Mouse (Mus musculus) midbrain, embryonic 15.5 days (tissue): Measurements from ENCODE around the gene Gm49361. TPM values are rescaled to one million over a fixed set of nuclear protein-coding genes. Genes with fewer than 3 reads are reported as not detected.

ENCODE experiments used
- ATAC-seq: fragments of 200-750 bp; cut with Nextera tagmentation; replicated peaks from 2 replicates; pipeline ENCODE4 v1.8.0; 2017; ENCODE audit warnings: moderate TSS enrichment
- H3K27ac ChIP-seq: fragments of 300-500 bp; sonication (generic); 2 replicates; pipeline ENCODE4 v1.5.1; 2015; ENCODE audit warnings: mild to moderate bottlenecking, inconsistent platforms
- H3K27me3 ChIP-seq: fragments of 300-500 bp; sonication (generic); replicated peaks from 2 replicates; pipeline ENCODE4 v1.6.1; 2015; ENCODE audit warnings: inconsistent platforms
- H3K36me3 ChIP-seq: fragments of 300-500 bp; sonication (generic); replicated peaks from 2 replicates; pipeline ENCODE4 v1.6.1; 2015; ENCODE audit warnings: inconsistent platforms
- H3K4me1 ChIP-seq: fragments of 300-500 bp; sonication (generic); 2 replicates; pipeline ENCODE4 v1.6.1; 2015; ENCODE audit warnings: inconsistent platforms
- H3K4me2 ChIP-seq: fragments of 300-500 bp; sonication (generic); 2 replicates; pipeline ENCODE4 v1.6.1; 2015; ENCODE audit warnings: inconsistent platforms, mild to moderate bottlenecking, moderate library complexity
- H3K4me3 ChIP-seq: fragments of 300-500 bp; sonication (generic); 2 replicates; pipeline ENCODE4 v1.5.1; 2015; ENCODE audit warnings: mild to moderate bottlenecking, inconsistent platforms
- H3K9ac ChIP-seq: fragments of 300-500 bp; sonication (generic); 2 replicates; pipeline ENCODE4 v1.6.1; 2015; ENCODE audit warnings: mild to moderate bottlenecking, inconsistent platforms
- H3K9me3 ChIP-seq: fragments of 300-500 bp; sonication (generic); 2 replicates; pipeline ENCODE4 v1.6.1; 2016; ENCODE audit warnings: inconsistent platforms
- WGBS: fragments of 180-500 bp; shearing (Covaris S2); methylation state at CpG from one replicate; pipeline ENCODE4 v1.1.7; 2015; ENCODE audit warnings: mixed read lengths; 5-methylcytosine and 5-hydroxymethylcytosine counted together
- polyA plus RNA-seq: library from polyadenylated mRNA; unstranded; fragments of >200 nt; fragmentation: Nextera tagmentation; extraction: Ambion mirVana; gene quantifications from 2 replicates; pipeline ENCODE4 v1.2.1, GENCODE M21; 2015

Gene Gm49361
- polyA plus RNA-seq, 1 experiment from 2014 or later, result not detected

GRCm38 (mm10) chr14:57646155-57646554, 99.7 kb downstream of the Gm49361 start:
- Histone ChIP-seq H3K9me3 (no peaks in the 10 kb centered on the region), H3K36me3 (no peaks in the 10 kb centered on the region), H3K27ac (no peak overlapping the region), H3K27me3 (no peaks in the 10 kb centered on the region), H3K4me2 (no peak overlapping the region), H3K9ac (no peak overlapping the region), H3K4me1 (no peaks in the 10 kb centered on the region), H3K4me3 (no peak overlapping the region)
- 97% methylated on average over 4 of the region's 4 CpGs for WGBS
- ATAC-seq, result no peak

- Histone ChIP-seq H3K4me1 (no peaks in the 10 kb centered on the region), H3K4me2 (no peak overlapping the region), H3K9ac (no peak overlapping the region), H3K27me3 (no peaks in the 10 kb centered on the region), H3K36me3 (no peaks in the 10 kb centered on the region), H3K4me3 (no peak overlapping the region), H3K9me3 (no peaks in the 10 kb centered on the region), H3K27ac (no peak overlapping the region)
- ATAC-seq, result no peak
- over 99% methylated on average over 3 of the region's 3 CpGs for WGBS
Measured at GRCm38 (mm10) chr14:57639153-57639552, 106.8 kb downstream of the Gm49361 start.

GRCm38 (mm10) chr14:57634141-57634540, 111.8 kb downstream of the Gm49361 start:
- H3K27me3 ChIP-seq, result no peaks in the 10 kb centered on the region
- WGBS, result 50% methylated on average over 5 of the region's 5 CpGs
- H3K4me2 ChIP-seq, result no peak overlapping the region
- ATAC-seq, result no peak
- no peak overlapping the region for H3K4me3 ChIP-seq
- H3K9ac ChIP-seq, result no peak overlapping the region
- H3K27ac ChIP-seq, result no peak overlapping the region
- H3K4me1 ChIP-seq, result no peaks in the 10 kb centered on the region
- H3K9me3 ChIP-seq, result no peaks in the 10 kb centered on the region
- H3K36me3 ChIP-seq, result 0 out of 2 replicates have a peak, but pooled peaks cover 2% of the 10 kb centered on the region

GRCm38 (mm10) chr14:57629595-57629994, 116.3 kb downstream of the Gm49361 start:
- Histone ChIP-seq H3K27ac (no peak overlapping the region), H3K36me3 (peaks cover 6% of the 10 kb centered on the region; the same call in 1 of the 2 replicates), H3K9me3 (no peaks in the 10 kb centered on the region), H3K27me3 (no peaks in the 10 kb centered on the region), H3K9ac (no peak overlapping the region), H3K4me1 (no peaks in the 10 kb centered on the region), H3K4me2 (no peak overlapping the region), H3K4me3 (no peak overlapping the region)
- no peak for ATAC-seq
- 72% methylated on average over 4 of the region's 4 CpGs for WGBS

GRCm38 (mm10) chr14:57622934-57623333, 123.0 kb downstream of the Gm49361 start:
- Histone ChIP-seq H3K27me3 (no peaks in the 10 kb centered on the region), H3K4me1 (no peaks in the 10 kb centered on the region), H3K4me3 (no peak overlapping the region), H3K9me3 (no peaks in the 10 kb centered on the region), H3K36me3 (no peaks in the 10 kb centered on the region; the same call in 1 of the 2 replicates), H3K9ac (no peak overlapping the region), H3K27ac (no peak overlapping the region), H3K4me2 (no peak overlapping the region)
- 91% methylated on average over 3 of the region's 3 CpGs for WGBS
- no peak for ATAC-seq

- Histone ChIP-seq H3K27ac (no peak overlapping the region), H3K4me2 (no peak overlapping the region), H3K27me3 (no peaks in the 10 kb centered on the region), H3K9ac (no peak overlapping the region), H3K4me1 (no peaks in the 10 kb centered on the region), H3K9me3 (no peaks in the 10 kb centered on the region), H3K4me3 (no peak overlapping the region), H3K36me3 (no peaks in the 10 kb centered on the region; the same call in 1 of the 2 replicates)
- ATAC-seq, result no peak
- WGBS, result 59% methylated on average over 4 of the region's 4 CpGs
Measured at GRCm38 (mm10) chr14:57621699-57622098, 124.2 kb downstream of the Gm49361 start.

GRCm38 (mm10) chr14:57620598-57621236, 125.2 kb downstream of the Gm49361 start:
- 45% methylated on average over 4 of the region's 4 CpGs for WGBS
- Histone ChIP-seq H3K27me3 (no peaks in the 10 kb centered on the region), H3K9ac (no peak overlapping the region), H3K27ac (no peak overlapping the region), H3K4me2 (no peak overlapping the region), H3K36me3 (no peaks in the 10 kb centered on the region; the same call in 1 of the 2 replicates), H3K4me3 (no peak overlapping the region), H3K9me3 (no peaks in the 10 kb centered on the region), H3K4me1 (no peaks in the 10 kb centered on the region)
- no peak for ATAC-seq

GRCm38 (mm10) chr14:57619487-57619886, 126.4 kb downstream of the Gm49361 start:
- H3K4me2 ChIP-seq, result no peak overlapping the region
- no peak overlapping the region for H3K27ac ChIP-seq
- H3K9me3 ChIP-seq, result no peaks in the 10 kb centered on the region
- no peak overlapping the region for H3K4me3 ChIP-seq
- no peaks in the 10 kb centered on the region for H3K36me3 ChIP-seq
- 49% methylated on average over 2 of the region's 2 CpGs for WGBS
- H3K9ac ChIP-seq, result no peak overlapping the region
- no peak for ATAC-seq
- no peaks in the 10 kb centered on the region for H3K4me1 ChIP-seq
- no peaks in the 10 kb centered on the region for H3K27me3 ChIP-seq

- H3K9me3 ChIP-seq, result no peaks in the 10 kb centered on the region
- H3K36me3 ChIP-seq, result no peaks in the 10 kb centered on the region
- no peaks in the 10 kb centered on the region for H3K4me1 ChIP-seq
- no peak overlapping the region for H3K27ac ChIP-seq
- H3K4me2 ChIP-seq, result no peak overlapping the region
- no peak for ATAC-seq
- WGBS, result 90% methylated on average over 1 of the region's 1 CpGs
- H3K9ac ChIP-seq, result no peak overlapping the region
- H3K27me3 ChIP-seq, result no peaks in the 10 kb centered on the region
- H3K4me3 ChIP-seq, result no peak overlapping the region
Measured at GRCm38 (mm10) chr14:57617675-57618074, 128.2 kb downstream of the Gm49361 start.

GRCm38 (mm10) chr14:57616339-57616965, 129.5 kb downstream of the Gm49361 start:
- H3K36me3 ChIP-seq, result no peaks in the 10 kb centered on the region
- no peaks in the 10 kb centered on the region for H3K27me3 ChIP-seq
- no peak for ATAC-seq
- no peak overlapping the region for H3K27ac ChIP-seq
- no peak overlapping the region for H3K4me2 ChIP-seq
- H3K9me3 ChIP-seq, result no peaks in the 10 kb centered on the region
- H3K4me3 ChIP-seq, result no peak overlapping the region
- 84% methylated on average over 6 of the region's 6 CpGs for whole genome bisulfite sequencing
- no peak overlapping the region for H3K9ac ChIP-seq
- no peaks in the 10 kb centered on the region for H3K4me1 ChIP-seq

- H3K36me3 ChIP-seq, result no peaks in the 10 kb centered on the region
- H3K27me3 ChIP-seq, result no peaks in the 10 kb centered on the region
- no peak overlapping the region for H3K4me2 ChIP-seq
- H3K9ac ChIP-seq, result no peak overlapping the region
- H3K4me3 ChIP-seq, result no peak overlapping the region
- H3K9me3 ChIP-seq, result no peaks in the 10 kb centered on the region
- no peaks in the 10 kb centered on the region for H3K4me1 ChIP-seq
- no peak for ATAC-seq
- 74% methylated on average over 6 of the region's 6 CpGs for WGBS
- no peak overlapping the region for H3K27ac ChIP-seq
Measured at GRCm38 (mm10) chr14:57615828-57616227, 130.1 kb downstream of the Gm49361 start.

GRCm38 (mm10) chr14:57611034-57611433, 134.9 kb downstream of the Gm49361 start:
- Histone ChIP-seq H3K36me3 (no peaks in the 10 kb centered on the region), H3K4me2 (no peak overlapping the region), H3K4me3 (no peak overlapping the region), H3K9ac (no peak overlapping the region), H3K9me3 (no peaks in the 10 kb centered on the region), H3K27me3 (no peaks in the 10 kb centered on the region), H3K27ac (no peak overlapping the region), H3K4me1 (peaks cover 11% of the 10 kb centered on the region)
- 55% methylated on average over 2 of the region's 2 CpGs for WGBS
- no peak for ATAC-seq

GRCm38 (mm10) chr14:57609816-57610329, 136.0 kb downstream of the Gm49361 start:
- H3K9ac ChIP-seq, result no peak overlapping the region
- 80% methylated on average over 4 of the region's 4 CpGs for WGBS

More at GRCm38 (mm10) chr14:57609816-57610329, 136.0 kb downstream of the Gm49361 start:
- no peak for ATAC-seq
- Histone ChIP-seq H3K27ac (no peak overlapping the region), H3K27me3 (no peaks in the 10 kb centered on the region), H3K4me3 (no peak overlapping the region), H3K4me1 (peaks cover 11% of the 10 kb centered on the region), H3K9me3 (no peaks in the 10 kb centered on the region), H3K4me2 (no peak overlapping the region), H3K36me3 (no peaks in the 10 kb centered on the region)
